Mouse (Mus musculus) right cerebral cortex, postnatal 10 days (tissue): ENCODE data around the gene Gal3st2b.
"Not testable (repeated sequence)": the region's sequence is repeated elsewhere in the genome, so short reads cannot be mapped to it uniquely, and the experiment has no call there.

Experiments
- DNase-seq, 2 experiments: peaks; one replicate each; pipeline ENCODE4 v3.0.0; 2021; ENCODE audit warnings: low spot score in 2 of 2

Gal3st2b gene

GRCm38 (mm10) chr1:93980932-93981331 is 62.8 kb downstream of the Gal3st2b start:
- not testable (repeated sequence) for DNase-seq

- no peak for DNase-seq
These were observed 68.1 kb downstream of the Gal3st2b start for GRCm38 (mm10) chr1:93986167-93986566.

GRCm38 (mm10) chr1:93988786-93989185 is 70.7 kb downstream of the Gal3st2b start:
- DNase-seq: no peak

- not testable (repeated sequence) for DNase-seq
These were observed 72.1 kb downstream of the Gal3st2b start, which contains the start of gene Gal3st2c for GRCm38 (mm10) chr1:93990209-93990608. TSS of gene Gal3st2c (plus strand) at chr1:93990509.

- peak in 1 of 2 experiments; percentile 18 for DNase-seq
These were observed 73.0 kb downstream of the Gal3st2b start for GRCm38 (mm10) chr1:93991068-93991467.

- peak in 1 of 2 experiments; percentile 4 for DNase-seq
These were observed 73.4 kb downstream of the Gal3st2b start for GRCm38 (mm10) chr1:93991491-93991890.
